Mouse (Mus musculus): ENCODE measurements around the gene Arhgef15. TPM values are rescaled to one million over a fixed set of nuclear protein-coding genes. Genes with fewer than 3 reads are reported as not detected.
A peak's percentile ranks its signal among the peaks of the same experiment; 100 is the strongest.

Gene Arhgef15
- polyA plus RNA-seq, 1 experiment = 0.49 TPM

DNA sequence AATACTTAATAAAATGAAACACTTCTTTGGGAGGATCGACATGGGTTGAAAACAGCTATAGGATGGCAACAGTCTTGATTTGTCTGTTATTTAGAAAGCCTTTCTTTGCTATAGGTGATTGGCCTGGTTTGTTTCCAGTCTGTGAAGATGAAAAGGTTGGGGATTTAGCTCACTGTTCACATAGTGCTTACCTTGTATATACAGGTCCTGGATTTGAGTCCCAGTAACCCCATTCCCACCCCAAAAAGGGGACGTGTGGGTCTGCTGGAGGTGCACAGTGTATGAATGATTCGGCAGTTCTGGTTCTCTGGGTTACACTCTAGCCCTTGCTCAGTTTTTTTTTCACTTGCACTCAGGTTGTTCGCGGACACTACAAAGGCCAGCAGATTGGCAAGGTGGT is 54.5 kb downstream of the Arhgef15 start:
- peaks cover 10% of the 10 kb centered on the region for H3K36me3 ChIP-seq (ENCODE audit: control insufficient read depth, insufficient read depth)
- peaks cover 5% of the 10 kb centered on the region for H3K27me3 ChIP-seq (ENCODE audit: control insufficient read depth, insufficient read depth, insufficient read length)
- peak overlapping the region; percentile 78 for H3K4me2 ChIP-seq (ENCODE audit: low read depth)
- TF ChIP-seq POLR2AphosphoS2 (IDR thresholded peaks at IDR 0.05; ENCODE audit: insufficient read length, low read depth) (no peak), MYOD1 (IDR thresholded peaks at IDR 0.05; ENCODE audit: control insufficient read depth in 1 of 3, insufficient read length in 2 of 3, low read depth in 2 of 3) (no peak), POLR2A (IDR thresholded peaks at IDR 0.05; ENCODE audit: insufficient read length, low read depth) (no peak), USF1 (IDR thresholded peaks at IDR 0.05; ENCODE audit: low read depth) (no peak)
- H3K4me3 ChIP-seq = peak overlapping the region; percentile 85
- no peak overlapping the region for H3ac ChIP-seq (ENCODE audit: control insufficient read depth, insufficient read length)
- H3K79me2 ChIP-seq (ENCODE audit: control insufficient read depth, insufficient read depth) = peaks cover 14% of the 10 kb centered on the region

DNA sequence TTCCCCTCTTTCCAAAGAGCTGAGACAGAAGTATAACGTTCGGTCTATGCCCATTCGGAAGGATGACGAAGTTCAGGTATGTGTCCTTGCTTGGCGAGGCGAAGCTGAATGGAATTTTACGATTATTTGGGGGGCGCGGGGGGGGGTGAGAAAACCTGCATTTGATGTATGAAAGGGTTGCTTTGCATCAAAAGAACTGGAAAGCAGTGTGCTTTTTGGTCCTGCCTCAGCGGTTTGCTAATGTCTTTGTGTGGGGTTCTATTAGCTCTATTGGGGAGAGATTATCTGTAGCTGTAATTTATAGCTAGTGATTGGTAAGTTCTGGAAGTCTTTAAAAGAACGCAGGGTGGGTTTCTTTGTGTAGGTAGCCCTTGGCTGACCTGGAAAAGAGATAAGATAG is 54.9 kb downstream of the Arhgef15 start:
- H3K4me3 ChIP-seq = peak overlapping the region; percentile 85
- H3K36me3 ChIP-seq (ENCODE audit: control insufficient read depth, insufficient read depth) = peaks cover 10% of the 10 kb centered on the region
- peak overlapping the region; percentile 37 for H3ac ChIP-seq (ENCODE audit: control insufficient read depth, insufficient read length)
- peaks cover 14% of the 10 kb centered on the region for H3K79me2 ChIP-seq (ENCODE audit: control insufficient read depth, insufficient read depth)
- peaks cover 5% of the 10 kb centered on the region for H3K27me3 ChIP-seq (ENCODE audit: control insufficient read depth, insufficient read depth, insufficient read length)
- TF ChIP-seq E2F4 (IDR thresholded peaks at IDR 0.05; ENCODE audit: insufficient read depth) = no peak
- TF ChIP-seq USF1 (IDR thresholded peaks at IDR 0.05; ENCODE audit: low read depth) = no peak
- no peak for TF ChIP-seq MYOG (IDR thresholded peaks at IDR 0.05; ENCODE audit: control insufficient read depth in 1 of 3, insufficient read depth in 1 of 3, insufficient read length in 2 of 3, low read depth in 2 of 3)
- TF ChIP-seq MAX (IDR thresholded peaks at IDR 0.05; ENCODE audit: low read depth) = no peak
- no peak for TF ChIP-seq REST (IDR thresholded peaks at IDR 0.05; ENCODE audit: insufficient read depth, insufficient read length)
- no peak for TF ChIP-seq POLR2AphosphoS2 (IDR thresholded peaks at IDR 0.05; ENCODE audit: insufficient read length, low read depth)
- no peak for TF ChIP-seq POLR2A (IDR thresholded peaks at IDR 0.05; ENCODE audit: insufficient read length, low read depth)
- no peak for TF ChIP-seq TCF3 (IDR thresholded peaks at IDR 0.05; ENCODE audit: insufficient read length, low read depth)
- TF ChIP-seq MYOD1 (IDR thresholded peaks at IDR 0.05; ENCODE audit: control insufficient read depth in 1 of 3, insufficient read length in 2 of 3, low read depth in 2 of 3) = no peak
- TF ChIP-seq TCF12 (IDR thresholded peaks at IDR 0.05; ENCODE audit: insufficient read depth, poor library complexity, severe bottlenecking) = no peak
- TF ChIP-seq CEBPB (IDR thresholded peaks at IDR 0.05; ENCODE audit: insufficient read depth, poor library complexity, severe bottlenecking) = no peak
- peak overlapping the region; percentile 78 for H3K4me2 ChIP-seq (ENCODE audit: low read depth)

DNA sequence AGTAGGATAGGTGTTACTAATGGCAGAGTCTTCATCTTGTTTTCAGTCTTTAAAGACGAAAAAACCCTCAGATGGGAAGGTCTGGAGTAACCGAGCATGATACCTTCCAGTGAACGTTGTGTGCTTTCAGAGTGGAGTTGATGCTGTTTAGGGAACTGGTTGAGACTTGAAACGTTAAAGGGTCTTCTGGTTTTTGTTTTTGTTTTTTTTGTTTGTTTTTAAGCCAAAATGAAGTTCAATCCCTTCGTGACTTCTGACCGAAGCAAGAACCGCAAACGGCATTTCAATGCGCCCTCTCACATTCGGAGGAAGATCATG is 55.3 kb downstream of the Arhgef15 start:
- no peak for TF ChIP-seq CEBPB (IDR thresholded peaks at IDR 0.05; ENCODE audit: insufficient read depth, poor library complexity, severe bottlenecking)
- no peak for TF ChIP-seq MYOD1 (IDR thresholded peaks at IDR 0.05; ENCODE audit: control insufficient read depth in 1 of 3, insufficient read length in 2 of 3, low read depth in 2 of 3)
- no peak for TF ChIP-seq TCF3 (IDR thresholded peaks at IDR 0.05; ENCODE audit: insufficient read length, low read depth)
- TF ChIP-seq REST (IDR thresholded peaks at IDR 0.05; ENCODE audit: insufficient read depth, insufficient read length) = no peak
- TF ChIP-seq TCF12 (IDR thresholded peaks at IDR 0.05; ENCODE audit: insufficient read depth, poor library complexity, severe bottlenecking) = no peak
- no peak for TF ChIP-seq E2F4 (IDR thresholded peaks at IDR 0.05; ENCODE audit: insufficient read depth)
- no peak for TF ChIP-seq POLR2AphosphoS2 (IDR thresholded peaks at IDR 0.05; ENCODE audit: insufficient read length, low read depth)
- TF ChIP-seq POLR2A (IDR thresholded peaks at IDR 0.05; ENCODE audit: insufficient read length, low read depth) = no peak
- TF ChIP-seq USF1 (IDR thresholded peaks at IDR 0.05; ENCODE audit: low read depth) = no peak
- TF ChIP-seq MYOG (IDR thresholded peaks at IDR 0.05; ENCODE audit: control insufficient read depth in 1 of 3, insufficient read depth in 1 of 3, insufficient read length in 2 of 3, low read depth in 2 of 3) = no peak
- no peak for TF ChIP-seq MAX (IDR thresholded peaks at IDR 0.05; ENCODE audit: low read depth)
- Histone ChIP-seq H3K27me3 (ENCODE audit: control insufficient read depth, insufficient read depth, insufficient read length) (peaks cover 5% of the 10 kb centered on the region), H3K4me3 (peak overlapping the region; percentile 85), H3K79me2 (ENCODE audit: control insufficient read depth, insufficient read depth) (peaks cover 14% of the 10 kb centered on the region), H3K36me3 (ENCODE audit: control insufficient read depth, insufficient read depth) (peaks cover 10% of the 10 kb centered on the region), H3ac (ENCODE audit: control insufficient read depth, insufficient read length) (peak overlapping the region; percentile 37), H3K4me2 (ENCODE audit: low read depth) (peak overlapping the region; percentile 78)

DNA sequence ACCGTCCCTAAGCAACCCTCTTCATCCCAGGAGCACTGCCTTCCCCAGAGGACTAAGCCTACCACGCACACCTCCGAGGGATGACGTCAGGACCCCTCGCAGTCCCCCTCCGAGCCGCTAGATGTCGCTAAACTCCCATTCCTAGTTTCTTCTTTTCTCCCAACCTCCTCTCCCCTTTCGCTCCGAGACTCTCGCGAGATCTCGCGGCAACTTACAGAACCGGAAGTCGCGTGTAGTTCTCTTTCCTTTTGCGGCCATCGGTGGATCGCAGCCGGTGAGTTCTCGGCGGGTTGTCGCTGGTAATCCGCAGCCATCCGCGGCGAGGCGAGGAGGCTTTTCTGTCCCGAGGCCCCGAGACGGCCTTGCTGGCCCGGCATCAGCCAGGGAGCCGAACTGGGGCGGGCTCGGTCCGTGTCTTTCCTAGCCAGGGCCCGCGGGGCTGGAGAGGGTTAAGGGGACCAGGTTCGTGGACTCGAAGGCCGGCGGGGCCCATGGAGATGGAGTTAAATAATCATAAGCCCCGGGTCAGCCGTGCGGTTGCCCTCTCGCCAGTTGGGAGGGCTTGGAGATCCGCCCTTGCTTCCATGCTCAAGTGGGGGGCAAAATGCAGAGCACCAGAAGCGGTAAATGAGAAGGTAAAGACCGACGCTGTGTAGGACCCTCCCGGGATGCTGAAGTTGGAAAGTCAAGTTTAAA is 55.8 kb downstream of the Arhgef15 start, which contains the start of gene Rpl26:
Gene Rpl26 (plus strand): TSS at position 233 of the 696 bp plus-strand sequence.
- peak within 1 kb of the TSS; percentile 37 for H3ac ChIP-seq (ENCODE audit: control insufficient read depth, insufficient read length)
- H3K27me3 ChIP-seq (ENCODE audit: control insufficient read depth, insufficient read depth, insufficient read length) = peaks cover 5% of the 10 kb centered on the region
- peaks cover 10% of the 10 kb centered on the region for H3K36me3 ChIP-seq (ENCODE audit: control insufficient read depth, insufficient read depth)
- peak; percentile 91 for TF ChIP-seq SRF (IDR thresholded peaks at IDR 0.05; ENCODE audit: control insufficient read depth, insufficient read length, low read depth)
- TF ChIP-seq TCF12 (IDR thresholded peaks at IDR 0.05; ENCODE audit: insufficient read depth, poor library complexity, severe bottlenecking) = no peak
- TF ChIP-seq POLR2AphosphoS2 (IDR thresholded peaks at IDR 0.05; ENCODE audit: insufficient read length, low read depth) = peak; percentile 96
- TF ChIP-seq REST (IDR thresholded peaks at IDR 0.05; ENCODE audit: insufficient read depth, insufficient read length) = peak; percentile 44
- TF ChIP-seq E2F4 (IDR thresholded peaks at IDR 0.05; ENCODE audit: insufficient read depth) = no peak
- TF ChIP-seq POLR2A (IDR thresholded peaks at IDR 0.05; ENCODE audit: insufficient read length, low read depth) = peak; percentile 95
- H3K4me3 ChIP-seq = peak within 1 kb of the TSS; percentile 85
- peak within 1 kb of the TSS; percentile 80 for H3K4me2 ChIP-seq (ENCODE audit: low read depth)
- H3K79me2 ChIP-seq (ENCODE audit: control insufficient read depth, insufficient read depth) = peaks cover 14% of the 10 kb centered on the region
